Comparison of ENCODE assay signal across 8 mouse cellular contexts in genomic region chr7:117381188-117381981, GRCm38 (mm10). TPM values are rescaled to one million over a fixed set of nuclear protein-coding genes. Genes with fewer than 3 reads are reported as not detected.
DNase-seq lines count a peak whose midpoint lies in the region; ATAC-seq and TF ChIP-seq lines count a peak whose summit lies in the region.

No protein-coding gene starts in this region.

- H3K9me3 ChIP-seq in kidney, postnatal 0 days (replicated peaks; ENCODE audit: low read length): no peaks in the 10 kb centered on the region

- under 1% methylated on average over 62 of the region's 64 CpGs for WGBS in kidney, postnatal 0 days

- peak in 1 of 2 experiments; percentile 52 for DNase-seq in left cerebral cortex, adult 2 months (ENCODE audit: extremely low spot score in 1 of 2, low spot score in 2 of 2)
- DNase-seq in left cerebral cortex, adult 11 months (ENCODE audit: low spot score): no peak
- DNase-seq in cerebellum, adult 8-10 months: peak; percentile 7
- DNase-seq in gastrocnemius, adult 2 months: peak; percentile 86
- DNase-seq in kidney, postnatal 0 days (ENCODE audit: low spot score): peak; percentile 73
- DNase-seq in lung, postnatal 36 days: peak; percentile 23
- DNase-seq in skeletal muscle tissue, adult 2 months (ENCODE audit: low read depth, low spot score): peak; percentile 41
- DNase-seq in frontal cortex, postnatal 25 days (ENCODE audit: low spot score in 2 of 2): no peak

- peak; percentile 65 for ATAC-seq in kidney, postnatal 0 days (replicated peaks; ENCODE audit: low FRiP score, low read depth)

- H3K9ac ChIP-seq in kidney, postnatal 0 days (ENCODE audit: low read depth, low read length): peak overlapping the region; percentile 75

- peak overlapping the region; percentile 88 for H3K27ac ChIP-seq in left cerebral cortex, adult 2 months
- peak overlapping the region; percentile 94 for H3K27ac ChIP-seq in gastrocnemius, adult 2 months
- H3K27ac ChIP-seq in kidney, postnatal 0 days: peak overlapping the region; percentile 75

- H3K4me1 ChIP-seq in kidney, postnatal 0 days (replicated peaks; ENCODE audit: insufficient read depth, low read length): peaks cover 12% of the 10 kb centered on the region

- peak overlapping the region; percentile 91 for H3K4me2 ChIP-seq in kidney, postnatal 0 days (ENCODE audit: low read length)

- TF ChIP-seq CTCF in left cerebral cortex, adult 2 months (IDR thresholded peaks at IDR 0.05): no peak
- no peak for TF ChIP-seq CTCF in gastrocnemius, adult 2 months (IDR thresholded peaks at IDR 0.05)
- TF ChIP-seq CTCF in kidney, postnatal 0 days (IDR thresholded peaks at IDR 0.05; ENCODE audit: low read depth): peak; percentile 25; the same call in 1 of the 2 replicates

- no peaks in the 10 kb centered on the region for H3K27me3 ChIP-seq in kidney, postnatal 0 days (ENCODE audit: insufficient read depth, low read length)

- no peaks in the 10 kb centered on the region for H3K36me3 ChIP-seq in kidney, postnatal 0 days (ENCODE audit: insufficient read depth, low read length)

- peak overlapping the region; percentile 91 for H3K4me3 ChIP-seq in left cerebral cortex, adult 2 months
- H3K4me3 ChIP-seq in gastrocnemius, adult 2 months: peak overlapping the region; percentile 95
- peak overlapping the region; percentile 87 for H3K4me3 ChIP-seq in kidney, postnatal 0 days (replicated peaks; ENCODE audit: low read depth, low read length)

- intact Hi-C loops in left cerebral cortex, adult 2 months (cut with DNase I): loop anchor here (5.0 kb wide), 7 partner anchors 56 to 721 kb away; no protein-coding TSS in a partner anchor
- intact Hi-C loops in gastrocnemius, adult 2 months (cut with DNase I): loop anchor here (5.0 to 10.0 kb wide), 2 partner anchors 143 to 186 kb away; no protein-coding TSS in a partner anchor

RNA-seq across cellular contexts. Expression of gene Xylt1, which starts 0.6 kb away (rescaled TPM):
- total RNA-seq in left cerebral cortex, adult 2 months (2021): 10 to 100 TPM; 51.7 to 60.5 TPM
- total RNA-seq in gastrocnemius, adult 2 months (2021): 1 to 10 TPM; 5.5 to 9.5 TPM
- polyA plus RNA-seq in kidney, postnatal 0 days (2015; fragmentation: Nextera tagmentation; extraction: Ambion mirVana): 1.6 and 1.7 TPM in 2 replicates

Comparison
In these comparisons a context has a peak if more than half of its experiments do, and no peak if none do; other contexts are left out.
1. DNase-seq: peak in cerebellum, adult 8-10 months (single experiment), gastrocnemius, adult 2 months (single experiment), kidney, postnatal 0 days (single experiment), lung, postnatal 36 days (single experiment) and skeletal muscle tissue, adult 2 months (single experiment); none in left cerebral cortex, adult 11 months (single experiment) and frontal cortex, postnatal 25 days (0 of 2).
2. RNA of gene Xylt1, which starts 0.6 kb away (total RNA-seq): 51.7 to 60.5 TPM in left cerebral cortex, adult 2 months; 5.5 to 9.5 TPM in gastrocnemius, adult 2 months; every median in the first group is over 4 times any median in the second.
3. Peak in every context shown above with its lines, with median percentiles within 50 percentile points of each other: H3K27ac ChIP-seq and H3K4me3 ChIP-seq.